Mouse (Mus musculus): ENCODE measurements around the gene Pld3. TPM values are rescaled to one million over a fixed set of nuclear protein-coding genes. Genes with fewer than 3 reads are reported as not detected.

The Pld3 gene
- total RNA-seq, 2 experiments from 2014 or later, result 573 to 583 TPM

- DNase-seq (ENCODE audit: low spot score in 2 of 2), result no peak
- Histone ChIP-seq H3K4me3 (peak overlapping the region; percentile 81), H3K27ac (peak overlapping the region; percentile 99)
- no peak for TF ChIP-seq CTCF (conservative IDR thresholded peaks at IDR 0.05)
These were observed 66.8 kb downstream of the Pld3 start for GRCm38 (mm10) chr7:27486102-27486769.

- TF ChIP-seq CTCF (conservative IDR thresholded peaks at IDR 0.05), result no peak
- DNase-seq (ENCODE audit: low spot score in 2 of 2), result no peak
- Histone ChIP-seq H3K27ac (no peak overlapping the region), H3K4me3 (no peak overlapping the region)
These were observed 69.2 kb downstream of the Pld3 start for GRCm38 (mm10) chr7:27483860-27484259.

Other genes with a start within 250 kb of the Pld3 start
- gene Ltbp4, start 215.5 kb downstream of the Pld3 start, total RNA-seq (2021), result 10 to 100 TPM; 54.5 to 54.8 TPM
- 10 to 100 TPM; 29.4 to 42.9 TPM for gene Shkbp1, start 197.2 kb downstream of the Pld3 start, total RNA-seq (2021)
- not detected for gene Gm20479, start 195.8 kb downstream of the Pld3 start, total RNA-seq (2021)
- gene Sptbn4, start 105.5 kb downstream of the Pld3 start, total RNA-seq (2021), result 100 to 1,000 TPM; 147 TPM
- gene Blvrb, start 105.2 kb downstream of the Pld3 start, total RNA-seq (2021), result 10 to 100 TPM; 17.5 to 18.1 TPM
- 1 to 10 TPM; 3.3 to 3.8 TPM for gene Sertad3, start 79.5 kb downstream of the Pld3 start, total RNA-seq (2021)
- 10 to 100 TPM in 1 of 2 experiments, 1 to 10 TPM in 1; 6.3 to 10.8 TPM for gene Sertad1, start 66.3 kb downstream of the Pld3 start, total RNA-seq (2021)
- under 1 TPM; 0.38 to 0.39 TPM for gene Prx, start 53.9 kb downstream of the Pld3 start, total RNA-seq (2021)
- gene Hipk4, start 30.0 kb downstream of the Pld3 start, total RNA-seq (2021), result under 1 TPM in 1 of 2 experiments, not detected in 1; 0.15 TPM
- gene 2310022A10Rik, start within 50 bp of the Pld3 start, total RNA-seq (2021), result 10 to 100 TPM; 25.5 to 25.6 TPM
- gene Akt2, start 38.3 kb upstream of the Pld3 start, total RNA-seq (2021), result 10 to 100 TPM; 87.0 to 99.1 TPM
- 10 to 100 TPM; 42.6 to 47.5 TPM for gene Ttc9b, start 100.7 kb upstream of the Pld3 start, total RNA-seq (2021)
- 100 to 1,000 TPM; 180 TPM for gene Map3k10, start 121.4 kb upstream of the Pld3 start, total RNA-seq (2021)
- gene Zfp607b, start 136.1 kb upstream of the Pld3 start, total RNA-seq (2021), result 10 to 100 TPM in 1 of 2 experiments, 1 to 10 TPM in 1; 10.0 TPM
- 10 to 100 TPM; 37.5 to 38.6 TPM for gene Zfp60, start 178.2 kb upstream of the Pld3 start, total RNA-seq (2021)

Data from layer of hippocampus, adult 2 months (tissue).